In genomic region chr12:84996083-84996496, GRCm38 (mm10) we compare ENCODE assay signal across 8 mouse cellular contexts. TPM values are rescaled to one million over a fixed set of nuclear protein-coding genes. Genes with fewer than 3 reads are reported as not detected.
DNase-seq lines count a peak whose midpoint lies in the region; ATAC-seq and TF ChIP-seq lines count a peak whose summit lies in the region.

TSS of gene Ylpm1 (plus strand) at chr12:84996321.

- H3K27me3 ChIP-seq in C2C12 (ENCODE audit: control insufficient read depth, insufficient read depth, insufficient read length), result no peaks in the 10 kb centered on the region
- H3K27me3 ChIP-seq in erythroblast, embryonic 14.5 days (ENCODE audit: control insufficient read depth), result peaks cover 12% of the 10 kb centered on the region
- H3K27me3 ChIP-seq in heart, embryonic 11.5 days (ENCODE audit: control insufficient read depth, insufficient read depth, low read length), result no peaks in the 10 kb centered on the region
- no peaks in the 10 kb centered on the region for H3K27me3 ChIP-seq in kidney, embryonic 16.5 days (ENCODE audit: insufficient read depth, low read length)
- H3K27me3 ChIP-seq in liver, adult 2 months (ENCODE audit: control insufficient read depth, insufficient read depth, low read length), result no peaks in the 10 kb centered on the region
- no peaks in the 10 kb centered on the region for H3K27me3 ChIP-seq in myocyte (ENCODE audit: control insufficient read depth, insufficient read depth, insufficient read length)
- H3K27me3 ChIP-seq in splenic B cell, adult 2 months (ENCODE audit: control insufficient read depth, insufficient read depth, low read length, poor library complexity, severe bottlenecking), result no peaks in the 10 kb centered on the region

- ATAC-seq in heart, embryonic 11.5 days (replicated peaks; ENCODE audit: insufficient number of reproducible peaks, low FRiP score, low TSS enrichment), result peak; percentile 94
- ATAC-seq in kidney, embryonic 16.5 days (ENCODE audit: low FRiP score, low TSS enrichment), result peak; percentile 99

- under 1% methylated on average over 45 of the region's 45 CpGs for WGBS in heart, embryonic 11.5 days (ENCODE audit: insufficient replicate concordance)
- WGBS in kidney, embryonic 16.5 days, result under 1% methylated on average over 45 of the region's 45 CpGs
- under 1% methylated on average over 45 of the region's 45 CpGs for WGBS in liver, adult 2 months

- TF ChIP-seq POLR2A in brain, embryonic 14.5 days (IDR thresholded peaks at IDR 0.05; ENCODE audit: borderline replicate concordance, extremely low read depth, insufficient read depth, insufficient read length, poor library complexity, severe bottlenecking), result peak; percentile 98
- TF ChIP-seq POLR2A in liver, adult 2 months (IDR thresholded peaks at IDR 0.05; ENCODE audit: extremely low read depth, insufficient read depth, low read length), result peak; percentile 80
- TF ChIP-seq POLR2A in myocyte (IDR thresholded peaks at IDR 0.05; ENCODE audit: insufficient read length, low read depth), result peak; percentile 95

- DNase-seq in brain, embryonic 14.5 days (ENCODE audit: low read depth), result peak; percentile 99
- peak; percentile 94 for DNase-seq in liver, adult 2 months (ENCODE audit: extremely low read depth, low read depth, low spot score)
- DNase-seq in splenic B cell, adult 2 months (ENCODE audit: low read depth, low spot score), result peak; percentile 99

- H3K79me2 ChIP-seq in C2C12 (ENCODE audit: control insufficient read depth, insufficient read depth) (peaks cover 49% of the 10 kb centered on the region), myocyte (ENCODE audit: control insufficient read depth, insufficient read depth) (peaks cover 46% of the 10 kb centered on the region)
- H3K79me2 ChIP-seq in liver, adult 2 months (ENCODE audit: control insufficient read depth, insufficient read depth, low read length), result peaks cover 18% of the 10 kb centered on the region

- H3K4me2 ChIP-seq in heart, embryonic 11.5 days, result peak within 1 kb of the TSS; percentile 98
- H3K4me2 ChIP-seq in kidney, embryonic 16.5 days (replicated peaks; ENCODE audit: low read depth, low read length), result peak within 1 kb of the TSS; percentile 96
- H3K4me2 ChIP-seq in myocyte (ENCODE audit: low read depth), result peak within 1 kb of the TSS; percentile 91

- H3K36me3 ChIP-seq in C2C12 (ENCODE audit: control insufficient read depth, insufficient read depth) (peaks cover 6% of the 10 kb centered on the region), myocyte (ENCODE audit: control insufficient read depth, insufficient read depth) (no peaks in the 10 kb centered on the region)
- H3K36me3 ChIP-seq in erythroblast, embryonic 14.5 days (ENCODE audit: control insufficient read depth), result peaks cover 12% of the 10 kb centered on the region
- H3K36me3 ChIP-seq in heart, embryonic 11.5 days (ENCODE audit: control insufficient read depth, insufficient read depth, low read length), result no peaks in the 10 kb centered on the region
- H3K36me3 ChIP-seq in kidney, embryonic 16.5 days (ENCODE audit: insufficient read depth, low read length), result no peaks in the 10 kb centered on the region
- H3K36me3 ChIP-seq in liver, adult 2 months (ENCODE audit: control insufficient read depth, insufficient read depth, low read length), result no peaks in the 10 kb centered on the region; the same call in 1 of the 2 replicates
- no peaks in the 10 kb centered on the region for H3K36me3 ChIP-seq in splenic B cell, adult 2 months (ENCODE audit: control insufficient read depth, insufficient read depth, low read length, poor library complexity, severe bottlenecking)

- H3ac ChIP-seq in C2C12 (ENCODE audit: control insufficient read depth, insufficient read length, low read depth) (peak within 1 kb of the TSS; percentile 91), myocyte (ENCODE audit: control insufficient read depth, insufficient read length) (peak within 1 kb of the TSS; percentile 56)

- peak within 1 kb of the TSS; percentile 84 for H3K4me3 ChIP-seq in C2C12 (ENCODE audit: insufficient read depth, poor library complexity, severe bottlenecking)
- peak within 1 kb of the TSS; percentile 87 for H3K4me3 ChIP-seq in erythroblast, embryonic 14.5 days (replicated peaks)
- H3K4me3 ChIP-seq in heart, embryonic 11.5 days (ENCODE audit: low read depth, low read length), result peak within 1 kb of the TSS; percentile 95
- H3K4me3 ChIP-seq in kidney, embryonic 16.5 days (ENCODE audit: low read length), result peak within 1 kb of the TSS; percentile 99
- peak within 1 kb of the TSS; percentile 81 for H3K4me3 ChIP-seq in liver, adult 2 months (ENCODE audit: insufficient read depth, low read depth, low read length)
- H3K4me3 ChIP-seq in myocyte, result peak within 1 kb of the TSS; percentile 76

- H3K27ac ChIP-seq in heart, embryonic 11.5 days (ENCODE audit: low read depth, low read length), result peak within 1 kb of the TSS; percentile 82
- H3K27ac ChIP-seq in kidney, embryonic 16.5 days (ENCODE audit: low read length), result peak within 1 kb of the TSS; percentile 79
- H3K27ac ChIP-seq in liver, adult 2 months (replicated peaks; ENCODE audit: insufficient read depth, low read depth, low read length), result peak within 1 kb of the TSS; percentile 54

- H3K79me3 ChIP-seq in C2C12 (ENCODE audit: low read depth), result peaks cover 44% of the 10 kb centered on the region

- peaks cover 3% of the 10 kb centered on the region; the same call in 1 of the 2 replicates for H3K9me3 ChIP-seq in erythroblast, embryonic 14.5 days (ENCODE audit: control insufficient read depth, low read length)
- no peaks in the 10 kb centered on the region for H3K9me3 ChIP-seq in heart, embryonic 11.5 days (replicated peaks; ENCODE audit: control insufficient read depth, low read length)
- no peaks in the 10 kb centered on the region; the same call in 1 of the 2 replicates for H3K9me3 ChIP-seq in kidney, embryonic 16.5 days (ENCODE audit: low read length)

- TF ChIP-seq CTCF in C2C12 (IDR thresholded peaks at IDR 0.05; ENCODE audit: control insufficient read depth, insufficient read depth, insufficient read length), result peak; percentile 36
- peak; percentile 53 for TF ChIP-seq CTCF in brain, embryonic 14.5 days (IDR thresholded peaks at IDR 0.05; ENCODE audit: borderline replicate concordance, extremely low read depth, insufficient read depth, insufficient read length)
- peak; percentile 68 for TF ChIP-seq CTCF in liver, adult 2 months (IDR thresholded peaks at IDR 0.05; ENCODE audit: low read depth, low read length)

- peaks cover 56% of the 10 kb centered on the region for H3K4me1 ChIP-seq in erythroblast, embryonic 14.5 days (ENCODE audit: control insufficient read depth)
- peaks cover 16% of the 10 kb centered on the region for H3K4me1 ChIP-seq in heart, embryonic 11.5 days (ENCODE audit: control insufficient read depth, insufficient read depth, low read length)
- H3K4me1 ChIP-seq in kidney, embryonic 16.5 days (ENCODE audit: insufficient read depth, low read length), result peaks cover 19% of the 10 kb centered on the region
- peaks cover 16% of the 10 kb centered on the region for H3K4me1 ChIP-seq in liver, adult 2 months (ENCODE audit: control insufficient read depth, insufficient read depth, low read length)

- peak within 1 kb of the TSS; percentile 98 for H3K9ac ChIP-seq in heart, embryonic 11.5 days (ENCODE audit: low read depth, low read length)
- H3K9ac ChIP-seq in kidney, embryonic 16.5 days (replicated peaks; ENCODE audit: low read length), result peak within 1 kb of the TSS; percentile 97
- peak within 1 kb of the TSS; percentile 94 for H3K9ac ChIP-seq in liver, adult 2 months (ENCODE audit: low read depth, low read length)

TF ChIP-seq in C2C12, 6 proteins besides CTCF, POLR2A, EP300 and RAD21:
- no peak for TF ChIP-seq FOSL1 (IDR thresholded peaks at IDR 0.05; ENCODE audit: insufficient read depth, low read length, poor library complexity, severe bottlenecking)
- TF ChIP-seq USF1 (IDR thresholded peaks at IDR 0.05; ENCODE audit: low read depth), result no peak
- TF ChIP-seq MYOD1 (IDR thresholded peaks at IDR 0.05; ENCODE audit: control insufficient read depth, insufficient read length, low read depth), result no peak
- no peak for TF ChIP-seq MYOG (IDR thresholded peaks at IDR 0.05; ENCODE audit: control insufficient read depth, extremely low read depth, insufficient read length)
- TF ChIP-seq MAX (IDR thresholded peaks at IDR 0.05), result peak; percentile 56

TF ChIP-seq in myocyte, 11 proteins besides CTCF, POLR2A, EP300 and RAD21:
- TF ChIP-seq TCF12 (IDR thresholded peaks at IDR 0.05; ENCODE audit: insufficient read depth, poor library complexity, severe bottlenecking) (no peak), SRF (IDR thresholded peaks at IDR 0.05; ENCODE audit: control insufficient read depth, insufficient read length, low read depth) (no peak), POLR2AphosphoS2 (IDR thresholded peaks at IDR 0.05; ENCODE audit: insufficient read length, low read depth) (peak; percentile 95), MAX (IDR thresholded peaks at IDR 0.05; ENCODE audit: low read depth) (no peak), MYOD1 (IDR thresholded peaks at IDR 0.05; ENCODE audit: control insufficient read depth in 1 of 3, insufficient read length in 2 of 3, low read depth in 2 of 3) (peak in 1 of 3 experiments; percentile 26), MYOG (IDR thresholded peaks at IDR 0.05; ENCODE audit: control insufficient read depth in 1 of 3, insufficient read depth in 1 of 3, insufficient read length in 2 of 3, low read depth in 2 of 3) (peak in 1 of 3 experiments; percentile 46)
TF ChIP-seq in myocyte: peak in this region for 3.

RNA-seq across cellular contexts. Expression of gene Ylpm1, which starts in this region (rescaled TPM):
- 16.6 TPM for polyA plus RNA-seq in C2C12 (2012; fragmentation: generic; extraction: Trizol)
- polyA plus RNA-seq in brain, embryonic 14.5 days (2012; rRNA removed), result 39.8 and 66.7 TPM in 2 replicates
- polyA plus RNA-seq in erythroblast, embryonic 14.5 days (2012), result 1.1 TPM in 2 replicates
- polyA plus RNA-seq in heart, embryonic 11.5 days (2014; fragmentation: Nextera tagmentation; extraction: Ambion mirVana), result 28.5 and 30.4 TPM in 2 replicates
- 26.4 and 29.5 TPM in 2 replicates for polyA plus RNA-seq in kidney, embryonic 16.5 days (2015; fragmentation: Nextera tagmentation; extraction: Ambion mirVana)
- total RNA-seq in liver, adult 2 months (2014; rRNA removed), result 16.9 TPM in 2 replicates
- 4.7 and 5.2 TPM in 2 replicates for polyA plus RNA-seq in liver, adult 2 months (2012; rRNA removed)
- 21.0 TPM for polyA plus RNA-seq in myocyte (2012; fragmentation: generic; extraction: Trizol)

Comparison
In these comparisons a context has a peak if more than half of its experiments do, and no peak if none do; other contexts are left out.
1. Peak in every context shown above with its lines: DNase-seq, ATAC-seq, H3K4me3 ChIP-seq and H3K27ac ChIP-seq.